Mouse (Mus musculus) forebrain, embryonic 16.5 days (tissue): ENCODE results near the gene Gpr82. TPM values are rescaled to one million over a fixed set of nuclear protein-coding genes. Genes with fewer than 3 reads are reported as not detected.

ENCODE experiments used
- ATAC-seq: fragments of 200-750 bp; cut with Nextera tagmentation; 2 replicates; pipeline ENCODE4 v1.8.0; 2017; ENCODE audit warnings: mild to moderate bottlenecking, moderate library complexity
- H3K27ac ChIP-seq: fragments of 300-500 bp; sonication (generic); 2 replicates; pipeline ENCODE4 v1.5.1; 2014; ENCODE audit warnings: low read length, control low read depth
- H3K27me3 ChIP-seq: fragments of 300-500 bp; sonication (generic); replicated peaks from 2 replicates; pipeline ENCODE4 v1.6.1; 2014; ENCODE audit warnings: low read length; ENCODE audit not compliant: control insufficient read depth, insufficient read depth
- H3K36me3 ChIP-seq: fragments of 300-500 bp; sonication (generic); 2 replicates; pipeline ENCODE4 v1.6.1; 2014; ENCODE audit not compliant: control insufficient read depth, insufficient read depth
- H3K4me1 ChIP-seq: fragments of 300-500 bp; sonication (generic); replicated peaks from 2 replicates; pipeline ENCODE4 v1.6.1; 2014; ENCODE audit warnings: low read length; ENCODE audit not compliant: control insufficient read depth, insufficient read depth
- H3K4me2 ChIP-seq: fragments of 300-500 bp; sonication (generic); 2 replicates; pipeline ENCODE4 v1.6.1; 2014; ENCODE audit warnings: mild to moderate bottlenecking, low read length, control low read depth
- H3K4me3 ChIP-seq: fragments of 300-500 bp; sonication (generic); replicated peaks from 2 replicates; pipeline ENCODE4 v1.5.1; 2014; ENCODE audit warnings: mild to moderate bottlenecking, low read length, control low read depth
- H3K9ac ChIP-seq: fragments of 300-500 bp; sonication (generic); replicated peaks from 2 replicates; pipeline ENCODE4 v1.6.1; 2014; ENCODE audit warnings: low read depth, low read length, control low read depth
- H3K9me3 ChIP-seq: fragments of 300-500 bp; sonication (generic); 2 replicates; pipeline ENCODE4 v1.6.1; 2016; ENCODE audit warnings: low read length; ENCODE audit not compliant: control insufficient read depth
- WGBS: fragments of 180-500 bp; shearing (Covaris S2); extraction: QIAGEN DNeasy Blood & Tissue Kit; methylation state at CpG from one replicate; pipeline ENCODE4 v1.1.7; 2014; 5-methylcytosine and 5-hydroxymethylcytosine counted together
- polyA plus RNA-seq: library from polyadenylated mRNA; unstranded; fragments of >200 nt; fragmentation: Nextera tagmentation; extraction: Ambion mirVana; gene quantifications from 2 replicates; pipeline ENCODE4 v1.2.1, GENCODE M21; 2015

Gene Gpr82
- polyA plus RNA-seq, result 0.35 and 0.61 TPM in 2 replicates

- no peak for ATAC-seq
- H3K4me3 ChIP-seq, result no peak within 1 kb of the TSS
- no peak within 1 kb of the TSS for H3K27ac ChIP-seq
- no peak within 1 kb of the TSS for H3K4me2 ChIP-seq
- no peaks in the 10 kb centered on the region for H3K36me3 ChIP-seq
- H3K27me3 ChIP-seq, result no peaks in the 10 kb centered on the region
- WGBS, result 98% methylated on average over 5 of the region's 5 CpGs
- H3K4me1 ChIP-seq, result no peaks in the 10 kb centered on the region
- H3K9ac ChIP-seq, result no peak within 1 kb of the TSS
- no peaks in the 10 kb centered on the region for H3K9me3 ChIP-seq
Measured at GRCm38 (mm10) chrX:13661063-13661462, at the start of gene Gpr82. TSS of gene Gpr82 (plus strand) at chrX:13661363.

DNA sequence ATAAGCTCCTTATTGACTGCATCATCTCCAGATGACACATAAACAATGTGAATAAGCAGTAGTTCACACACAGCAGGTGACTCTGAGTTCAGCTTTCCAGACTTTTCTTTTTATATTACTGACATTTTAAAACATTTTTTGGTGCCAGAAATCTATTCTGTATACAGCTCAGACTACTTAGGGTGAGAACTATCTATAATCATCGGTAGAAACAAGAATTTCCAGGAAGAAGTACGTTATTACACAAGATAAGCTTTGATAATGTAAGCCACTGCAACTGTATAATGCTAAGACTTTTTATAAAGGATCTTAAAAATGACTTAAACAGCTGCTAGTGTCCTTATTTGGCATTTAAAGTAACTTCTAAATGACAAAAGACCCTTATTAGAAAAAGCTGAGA is 49.0 kb upstream of the Gpr82 start:
- H3K27ac ChIP-seq, result no peak overlapping the region
- H3K4me2 ChIP-seq, result no peak overlapping the region
- no peaks in the 10 kb centered on the region for H3K9me3 ChIP-seq
- no peak for ATAC-seq
- H3K27me3 ChIP-seq, result no peaks in the 10 kb centered on the region
- no peaks in the 10 kb centered on the region for H3K36me3 ChIP-seq
- H3K4me1 ChIP-seq, result no peaks in the 10 kb centered on the region
- no peak overlapping the region for H3K4me3 ChIP-seq
- 79% methylated on average over 2 of the region's 2 CpGs for WGBS
- no peak overlapping the region for H3K9ac ChIP-seq

DNA sequence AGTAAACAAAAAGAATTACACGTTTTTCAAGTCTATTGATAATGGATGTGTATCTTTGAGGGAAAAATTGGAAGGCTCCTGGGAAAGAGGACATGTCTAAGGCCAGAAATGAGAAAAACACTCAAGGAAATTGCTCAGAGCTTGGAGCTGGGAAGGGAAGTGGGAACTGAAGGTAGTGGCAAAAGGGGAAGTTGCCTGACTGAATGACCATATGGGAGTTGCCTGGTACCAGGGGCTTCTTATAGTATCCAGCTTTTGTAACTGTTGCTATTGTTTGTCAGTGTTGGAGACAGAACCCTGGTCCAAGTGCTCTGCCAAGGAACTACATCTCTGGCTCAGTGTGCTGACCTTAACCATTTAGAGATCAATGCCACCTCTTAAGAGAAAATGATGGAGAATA is 44.4 kb upstream of the Gpr82 start:
- ATAC-seq, result no peak
- 70% methylated on average over 1 of the region's 1 CpGs for WGBS

GRCm38 (mm10) chrX:13617294-13617693 is 43.9 kb upstream of the Gpr82 start:
- H3K4me1 ChIP-seq, result no peaks in the 10 kb centered on the region
- H3K27ac ChIP-seq, result no peak overlapping the region
- 100% methylated on average over 1 of the region's 1 CpGs for WGBS
- no peaks in the 10 kb centered on the region for H3K27me3 ChIP-seq
- no peak overlapping the region for H3K9ac ChIP-seq
- H3K4me2 ChIP-seq, result no peak overlapping the region
- no peak for ATAC-seq
- no peaks in the 10 kb centered on the region for H3K36me3 ChIP-seq
- H3K9me3 ChIP-seq, result no peaks in the 10 kb centered on the region
- no peak overlapping the region for H3K4me3 ChIP-seq

More for the DNA sequence above, 44.4 kb upstream of the Gpr82 start:
- H3K27ac ChIP-seq, result no peak overlapping the region
- no peak overlapping the region for H3K4me3 ChIP-seq
- H3K9ac ChIP-seq, result no peak overlapping the region
- H3K27me3 ChIP-seq, result no peaks in the 10 kb centered on the region
- H3K9me3 ChIP-seq, result no peaks in the 10 kb centered on the region
- H3K36me3 ChIP-seq, result no peaks in the 10 kb centered on the region
- H3K4me2 ChIP-seq, result no peak overlapping the region
- H3K4me1 ChIP-seq, result no peaks in the 10 kb centered on the region

- Histone ChIP-seq H3K4me2 (no peak overlapping the region), H3K36me3 (no peaks in the 10 kb centered on the region), H3K27ac (no peak overlapping the region), H3K9me3 (no peaks in the 10 kb centered on the region), H3K27me3 (no peaks in the 10 kb centered on the region), H3K4me3 (no peak overlapping the region), H3K4me1 (no peaks in the 10 kb centered on the region), H3K9ac (no peak overlapping the region)
- 78% methylated on average over 4 of the region's 4 CpGs for WGBS
- ATAC-seq, result no peak
Measured at GRCm38 (mm10) chrX:13618476-13618875, 42.7 kb upstream of the Gpr82 start.

DNA sequence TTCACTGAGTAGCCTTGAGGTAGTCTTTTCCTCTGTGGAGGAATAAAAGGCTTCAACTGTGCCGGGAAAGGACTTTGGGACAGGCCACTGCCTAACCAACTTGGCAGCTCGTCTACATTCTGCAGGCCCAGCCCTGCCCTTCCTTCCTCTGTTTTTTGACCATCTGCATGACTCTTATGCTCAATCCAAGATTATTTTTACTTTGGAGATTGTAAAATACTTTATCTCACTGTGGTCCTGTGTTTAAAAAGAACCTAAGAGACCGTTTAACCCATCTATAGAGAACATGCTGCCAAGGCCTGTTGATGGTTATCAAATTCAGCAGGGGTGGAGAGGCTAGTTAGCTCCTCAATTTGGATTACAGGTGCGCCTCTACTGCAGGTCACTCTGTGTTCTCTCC is 39.7 kb upstream of the Gpr82 start:
- Histone ChIP-seq H3K4me1 (no peaks in the 10 kb centered on the region), H3K9ac (no peak overlapping the region), H3K4me3 (no peak overlapping the region), H3K27ac (no peak overlapping the region), H3K4me2 (no peak overlapping the region), H3K36me3 (no peaks in the 10 kb centered on the region), H3K27me3 (no peaks in the 10 kb centered on the region), H3K9me3 (no peaks in the 10 kb centered on the region)
- no peak for ATAC-seq
- WGBS, result 87% methylated on average over 4 of the region's 4 CpGs

- Histone ChIP-seq H3K27me3 (no peaks in the 10 kb centered on the region), H3K27ac (no peak overlapping the region), H3K4me2 (no peak overlapping the region), H3K36me3 (no peaks in the 10 kb centered on the region), H3K4me1 (no peaks in the 10 kb centered on the region), H3K4me3 (no peak overlapping the region), H3K9ac (no peak overlapping the region), H3K9me3 (no peaks in the 10 kb centered on the region)
- ATAC-seq, result no peak
- 76% methylated on average over 5 of the region's 5 CpGs for WGBS
Measured at GRCm38 (mm10) chrX:13622654-13623053, 38.5 kb upstream of the Gpr82 start.

- H3K36me3 ChIP-seq, result no peaks in the 10 kb centered on the region
- no peaks in the 10 kb centered on the region for H3K27me3 ChIP-seq
- no peak within 1 kb of the TSS for H3K4me2 ChIP-seq
- no peak within 1 kb of the TSS for H3K9ac ChIP-seq
- no peak within 1 kb of the TSS for H3K4me3 ChIP-seq
- no peaks in the 10 kb centered on the region for H3K4me1 ChIP-seq
- no peaks in the 10 kb centered on the region for H3K9me3 ChIP-seq
- no peak within 1 kb of the TSS for H3K27ac ChIP-seq
- no peak for ATAC-seq
- 78% methylated on average over 5 of the region's 5 CpGs for WGBS
Measured at GRCm38 (mm10) chrX:13631599-13632283, 29.4 kb upstream of the Gpr82 start, which contains the start of gene Gpr34. TSS of gene Gpr34 (plus strand) at chrX:13632089.

DNA sequence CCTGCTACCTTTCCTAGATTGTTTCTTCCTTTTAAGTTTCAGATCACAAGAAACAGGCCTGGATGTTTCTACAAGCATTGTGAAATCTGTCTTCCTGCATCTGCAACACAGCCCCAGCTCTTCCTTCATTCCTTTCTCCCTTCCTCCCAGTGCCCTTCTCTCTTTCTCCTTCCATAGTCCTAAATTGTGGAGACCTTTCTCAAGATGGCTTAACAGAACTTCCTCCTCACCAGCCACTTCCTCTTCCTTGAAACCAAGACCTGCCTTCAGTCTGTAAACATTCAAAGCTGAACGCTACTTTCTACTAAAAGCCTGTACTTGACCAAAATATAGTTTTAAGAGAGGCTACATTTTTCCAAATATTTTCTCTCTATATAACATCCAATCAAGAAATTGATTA is 24.8 kb upstream of the Gpr82 start:
- Histone ChIP-seq H3K36me3 (no peaks in the 10 kb centered on the region), H3K9me3 (no peaks in the 10 kb centered on the region), H3K9ac (no peak overlapping the region), H3K4me1 (no peaks in the 10 kb centered on the region), H3K27me3 (no peaks in the 10 kb centered on the region), H3K27ac (no peak overlapping the region), H3K4me2 (no peak overlapping the region), H3K4me3 (no peak overlapping the region)
- WGBS, result 97% methylated on average over 1 of the region's 1 CpGs
- no peak for ATAC-seq

GRCm38 (mm10) chrX:13638894-13639293 is 22.3 kb upstream of the Gpr82 start:
- no peak for ATAC-seq
- WGBS, result 62% methylated on average over 2 of the region's 2 CpGs
- Histone ChIP-seq H3K9ac (no peak overlapping the region), H3K4me1 (no peaks in the 10 kb centered on the region), H3K9me3 (no peaks in the 10 kb centered on the region), H3K36me3 (no peaks in the 10 kb centered on the region), H3K4me2 (no peak overlapping the region), H3K27ac (no peak overlapping the region), H3K27me3 (no peaks in the 10 kb centered on the region), H3K4me3 (no peak overlapping the region)
